Mouse (Mus musculus) cerebellum, adult 11-12 months (tissue): ENCODE measurements around the gene Bco2.

Experiments used
- DNase-seq: peaks from one replicate; pipeline ENCODE4 v3.0.0; 2022

Gene Bco2

DNA sequence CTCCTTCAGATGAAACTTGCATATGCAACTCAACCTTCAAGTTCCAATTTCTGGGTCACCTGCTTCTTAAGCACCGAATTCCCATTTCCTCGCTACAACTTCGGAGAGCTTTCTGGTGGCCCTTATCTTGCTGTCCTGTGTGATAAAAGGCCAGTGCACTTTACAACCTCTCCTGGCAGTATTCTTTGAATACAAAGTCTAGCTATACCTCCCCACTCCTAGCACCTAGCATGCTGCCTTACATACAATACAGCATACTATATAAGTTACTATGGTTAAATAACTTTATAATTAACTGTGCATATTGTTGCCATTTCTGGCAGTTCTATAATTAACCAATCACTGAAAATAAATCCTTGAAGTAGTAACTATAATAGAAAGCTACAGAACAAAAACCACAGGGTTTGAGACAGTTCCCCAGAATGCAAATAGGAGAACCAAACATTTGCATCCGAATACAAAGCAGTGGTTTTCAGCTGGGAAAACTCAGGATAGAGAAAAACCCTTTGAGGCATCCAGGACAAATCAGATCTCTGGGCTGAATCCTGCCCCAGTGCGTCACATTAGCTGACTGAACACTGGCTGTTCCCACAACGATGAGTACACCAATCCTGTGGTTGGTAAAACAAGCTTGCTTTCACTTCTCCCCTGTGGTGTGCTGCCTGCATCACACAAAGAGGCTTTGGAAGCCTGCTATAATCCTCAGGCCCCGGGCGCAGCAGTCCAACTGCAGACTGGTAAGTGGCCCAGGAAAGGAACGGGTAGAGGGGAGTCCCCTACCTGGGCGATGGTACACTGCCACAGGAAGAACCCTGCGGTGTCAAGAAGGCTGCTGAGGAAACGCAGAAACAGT lies 514 bp downstream of the Bco2 start, which contains the start of gene Il18:
TSS of gene Il18 (plus strand) at position 587 of the 853 bp plus-strand sequence.
- peak; percentile 14 for DNase-seq

DNA sequence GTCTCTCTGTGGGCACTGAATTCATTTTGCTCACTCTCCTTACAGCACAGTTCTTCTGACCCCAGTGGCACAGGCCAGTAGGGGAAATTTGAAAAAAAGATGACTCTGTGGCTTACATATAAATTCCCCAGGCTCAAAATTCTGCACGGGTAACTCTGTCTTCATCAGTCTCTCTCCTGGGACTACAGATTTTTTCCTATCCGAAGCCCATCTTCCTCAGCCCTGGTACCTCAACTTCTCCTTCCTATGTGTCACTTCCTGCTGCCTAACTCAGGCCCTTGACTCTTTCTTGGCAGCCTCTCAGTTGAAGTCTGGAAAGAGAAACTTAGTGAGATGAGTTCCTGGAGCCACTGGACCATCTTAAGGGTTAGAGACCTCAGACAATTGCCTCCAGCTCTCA lies 1.4 kb downstream of the Bco2 start:
- no peak for DNase-seq

DNA sequence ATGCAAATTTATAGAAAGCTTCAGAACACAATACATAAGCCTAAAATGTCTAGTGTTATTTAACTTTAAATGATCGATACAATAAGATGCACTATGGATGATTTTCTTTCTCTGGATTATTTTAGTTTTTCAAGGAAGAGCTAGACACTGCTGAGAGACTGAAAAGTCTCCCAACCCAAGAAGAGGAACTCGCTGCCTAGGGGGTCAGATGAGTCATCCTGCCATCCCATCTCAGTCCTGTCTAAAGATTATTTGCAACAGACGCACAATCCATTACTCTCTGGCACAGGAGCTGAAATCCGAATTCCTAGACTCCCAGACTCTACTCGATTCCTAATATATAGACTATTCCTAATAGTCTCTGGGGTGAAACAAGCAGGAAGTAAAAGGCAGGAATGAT lies 2.8 kb downstream of the Bco2 start:
- DNase-seq = no peak

- DNase-seq = no peak
Measured at GRCm38 (mm10) chr9:50548936-50549335, 6.0 kb downstream of the Bco2 start.

DNA sequence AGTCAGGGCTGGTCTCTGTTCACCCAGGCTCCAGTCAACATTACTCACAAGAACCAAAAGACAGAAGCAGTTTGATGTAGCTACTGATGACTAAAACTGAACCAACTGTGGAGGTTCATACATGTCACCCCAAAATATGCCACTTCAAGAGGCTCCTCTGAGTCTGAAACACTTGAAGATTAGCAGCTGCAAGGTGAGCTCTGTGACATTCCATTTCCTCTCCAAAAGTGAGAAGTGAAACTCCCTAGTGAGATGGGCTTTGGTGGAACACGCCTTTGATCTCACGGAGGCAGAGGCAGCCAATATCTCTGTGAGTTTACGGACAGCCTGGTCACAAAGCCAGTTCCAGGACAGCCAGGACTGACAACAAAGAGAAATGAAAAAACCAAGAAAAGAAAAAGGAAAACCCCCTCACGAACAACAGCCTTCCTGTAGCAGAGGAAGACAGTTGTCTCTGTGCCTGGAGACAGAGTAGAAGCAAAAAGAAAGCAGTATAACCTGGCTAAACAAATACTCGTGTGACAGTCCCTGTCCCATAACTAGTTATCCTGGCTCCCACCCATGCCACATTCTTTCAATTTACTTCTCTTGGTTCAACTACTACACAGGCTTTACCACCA lies 7.0 kb downstream of the Bco2 start:
- no peak for DNase-seq

GRCm38 (mm10) chr9:50542401-50542800 lies 12.6 kb downstream of the Bco2 start:
- DNase-seq = no peak

GRCm38 (mm10) chr9:50540170-50540569 lies 14.8 kb downstream of the Bco2 start:
- DNase-seq = no peak

- no peak for DNase-seq
Measured at GRCm38 (mm10) chr9:50537295-50537694, 17.7 kb downstream of the Bco2 start.

DNA sequence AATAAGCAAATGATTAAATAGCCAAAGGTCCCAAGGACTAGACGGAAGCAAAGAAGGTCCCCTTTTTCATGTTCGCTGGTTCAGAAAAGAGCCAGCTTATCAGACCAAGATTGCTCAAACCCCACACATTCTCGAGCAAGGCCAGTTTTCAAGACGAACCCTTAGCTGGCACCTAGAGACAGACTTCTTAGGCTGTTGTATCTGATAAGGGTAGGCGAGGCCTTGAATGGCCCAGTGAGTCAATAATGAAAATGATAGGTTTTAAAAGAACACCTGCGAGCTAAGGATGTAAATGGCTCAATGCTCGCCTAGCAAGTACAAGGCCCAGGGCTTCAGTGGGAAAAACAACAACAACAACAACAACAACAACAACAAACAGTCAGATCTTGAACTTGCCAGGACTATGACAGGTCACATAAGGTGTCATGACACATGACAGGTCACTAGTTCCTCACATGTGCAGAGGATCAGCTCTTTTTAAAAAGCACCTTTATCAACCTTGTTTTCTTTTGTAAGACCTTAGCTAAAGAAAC lies 18.3 kb downstream of the Bco2 start:
- no peak for DNase-seq

DNA sequence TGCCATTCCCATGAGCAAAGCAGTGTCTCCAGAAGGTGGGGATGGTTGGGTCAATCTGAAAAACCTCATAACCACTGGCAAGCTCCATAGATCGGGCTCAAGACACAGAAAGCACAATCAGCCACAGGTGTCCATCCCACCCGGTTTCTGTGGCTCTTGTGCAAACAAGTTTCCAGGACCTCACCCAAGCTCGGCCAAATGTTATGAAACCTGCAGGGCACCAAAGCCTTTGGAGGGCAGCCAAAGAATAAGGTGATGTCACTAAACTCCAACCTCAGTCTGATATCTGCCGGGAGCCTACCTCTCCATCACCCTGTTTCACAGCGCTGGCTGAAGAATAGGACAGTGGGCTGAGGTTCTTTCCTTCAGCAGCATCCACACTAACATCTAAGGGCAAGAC lies 19.1 kb downstream of the Bco2 start:
- no peak for DNase-seq

- no peak for DNase-seq
Measured at GRCm38 (mm10) chr9:50533791-50534190, 21.2 kb downstream of the Bco2 start.

- DNase-seq = no peak
Measured at GRCm38 (mm10) chr9:50533328-50533727, 21.7 kb downstream of the Bco2 start.

- DNase-seq = no peak
Measured at GRCm38 (mm10) chr9:50530890-50531289, 24.1 kb downstream of the Bco2 start.

DNA sequence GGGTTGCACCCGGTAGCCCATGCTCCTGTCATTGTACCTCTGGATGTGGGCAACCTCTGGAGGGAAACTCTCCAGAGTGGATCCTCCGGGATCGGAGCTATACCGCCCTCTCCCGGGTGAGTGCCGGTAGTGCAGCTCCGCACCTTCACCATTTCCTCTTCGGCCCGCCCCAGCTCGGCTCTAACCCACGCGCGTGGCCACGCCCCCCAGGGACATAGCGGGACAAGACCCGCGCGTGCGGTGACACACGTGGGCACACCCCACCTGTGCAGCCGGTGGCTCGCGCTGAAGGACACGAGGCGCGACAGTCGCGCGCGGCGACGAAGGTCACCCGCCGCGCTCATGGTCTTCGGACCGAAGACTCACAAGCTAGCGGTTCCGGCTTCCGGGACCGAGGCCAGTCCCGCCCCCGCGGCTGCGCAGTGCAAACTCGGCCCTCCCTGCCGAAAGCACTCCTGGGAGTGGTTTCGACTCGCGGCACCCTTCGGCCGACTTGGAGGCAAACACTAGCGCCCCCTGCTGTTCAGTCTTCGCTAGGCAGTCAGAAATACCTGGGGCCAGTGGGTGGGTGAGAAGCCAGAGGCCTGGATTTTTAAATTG lies 26.6 kb downstream of the Bco2 start, which contains the start of gene Pts:
TSS of gene Pts (minus strand) at position 432 of the 600 bp plus-strand sequence.
- DNase-seq = peak; percentile 97

GRCm38 (mm10) chr9:50527860-50528259 lies 27.1 kb downstream of the Bco2 start:
- DNase-seq = no peak

DNA sequence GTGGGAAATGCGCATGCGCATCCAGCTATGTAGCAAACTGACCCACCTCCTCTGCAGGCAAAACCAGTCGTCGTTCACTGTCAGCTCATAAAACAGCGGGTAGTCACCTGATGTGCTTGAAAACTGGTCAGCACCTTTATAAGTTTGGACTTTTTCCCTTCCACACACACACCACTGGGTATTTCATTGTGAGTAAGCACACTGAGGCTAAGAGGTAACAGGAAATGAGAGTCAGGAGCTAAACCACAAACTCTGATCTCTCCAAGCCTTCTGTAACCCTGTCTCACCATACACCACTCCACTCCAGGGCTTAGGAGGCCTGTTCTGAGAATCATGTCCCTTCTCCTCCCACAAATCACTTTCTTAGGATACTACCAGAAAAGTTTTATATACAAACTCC lies 29.4 kb downstream of the Bco2 start:
- DNase-seq = no peak

GRCm38 (mm10) chr9:50524936-50525335 lies 30.0 kb downstream of the Bco2 start:
- no peak for DNase-seq

- no peak for DNase-seq
Measured at GRCm38 (mm10) chr9:50522574-50522973, 32.4 kb downstream of the Bco2 start.

- no peak for DNase-seq
Measured at GRCm38 (mm10) chr9:50521562-50521961, 33.4 kb downstream of the Bco2 start.

DNA sequence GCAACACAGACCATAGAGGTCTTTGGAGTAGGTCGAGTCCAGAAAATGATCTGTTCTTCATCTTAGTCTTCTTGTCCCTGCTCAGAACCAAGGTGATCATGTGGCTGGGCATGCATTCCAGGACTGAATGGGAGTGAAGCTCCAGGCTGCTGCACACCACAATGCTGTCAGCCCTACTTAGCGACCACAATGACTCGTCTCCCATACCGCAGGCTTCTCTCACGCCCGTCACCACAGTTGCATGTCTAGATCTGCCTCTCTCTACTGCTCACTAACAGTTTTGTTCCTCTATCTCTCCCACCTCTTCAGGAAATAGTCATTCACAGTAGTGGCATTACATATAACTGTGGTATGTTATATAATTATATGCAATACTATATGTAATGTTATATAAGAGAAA lies 34.2 kb downstream of the Bco2 start:
- no peak for DNase-seq

DNA sequence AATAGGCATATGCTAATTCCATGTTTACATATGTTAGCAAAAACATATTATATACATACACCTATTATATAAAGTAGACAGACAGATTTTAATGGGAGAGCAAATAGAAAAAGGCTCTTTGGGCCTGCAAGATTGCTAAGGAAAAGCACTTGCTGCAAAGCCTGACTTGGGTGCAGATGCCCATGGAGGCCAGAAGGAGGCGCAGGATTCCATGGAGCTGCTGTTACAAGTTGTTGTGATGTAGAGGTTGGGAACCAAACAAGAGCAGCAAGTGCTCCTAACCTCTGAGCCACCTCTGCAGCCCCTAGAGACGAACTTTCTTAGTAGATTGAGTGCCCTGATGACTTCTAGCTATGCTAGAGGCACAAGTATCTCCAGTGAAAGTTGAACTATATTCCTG lies 36.2 kb downstream of the Bco2 start:
- DNase-seq = no peak

DNA sequence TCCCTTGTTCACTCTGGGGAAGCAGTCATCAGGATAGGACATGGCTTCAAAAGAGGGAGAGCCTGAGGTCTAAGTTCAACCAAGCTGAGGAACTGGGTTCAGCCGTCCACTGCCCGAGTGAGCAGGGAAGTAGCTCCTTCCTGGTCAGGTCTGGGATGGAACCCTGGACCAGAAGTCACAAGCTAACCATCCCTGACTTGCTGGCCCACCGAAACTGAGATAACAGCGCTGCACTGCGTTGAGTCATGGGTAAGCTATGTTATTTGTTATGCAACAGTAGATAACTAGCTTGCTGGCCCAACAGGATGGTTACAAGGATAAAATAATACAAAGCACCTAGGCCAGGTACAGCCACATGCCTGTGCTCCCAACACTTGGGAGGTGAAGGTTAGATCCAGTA lies 39.5 kb downstream of the Bco2 start:
- DNase-seq = no peak

GRCm38 (mm10) chr9:50507570-50507969 lies 47.4 kb downstream of the Bco2 start:
- DNase-seq = no peak

- no peak for DNase-seq
Measured at GRCm38 (mm10) chr9:50505405-50505804, 49.6 kb downstream of the Bco2 start.
